Mouse (Mus musculus) heart, postnatal 0 days (tissue): ENCODE results near the gene Gtf2ird1.

Experiments
- CTCF ChIP-seq: IDR thresholded peaks from 2 replicates; pipeline ENCODE4 v1.5.1; 2016; ENCODE audit warnings: antibody characterized with exemption, control low read depth, low read depth
- EP300 ChIP-seq: IDR thresholded peaks from 2 replicates; pipeline ENCODE4 v1.6.1; 2016; ENCODE audit warnings: antibody characterized with exemption, low read depth

GRCm38 (mm10) chr5:134323311-134323710 lies 133.2 kb downstream of the Gtf2ird1 start:
- TF ChIP-seq EP300 (no peak), CTCF (no peak)
